Mouse (Mus musculus) adrenal gland, postnatal 25 days (tissue): ENCODE measurements at regions not wholly inside any gene's neighbourhood (a gene's known extent, or its start where the extent isn't known, plus 50 kb on each side); places are given as distances from the start of the nearest gene placed in this dataset.

ENCODE experiments used
- DNase-seq: peaks from one replicate; pipeline ENCODE4 v3.0.0; 2021; ENCODE audit warnings: mixed read lengths

- no peak for DNase-seq
These were observed 112.5 kb downstream of the Fam198b start for GRCm38 (mm10) chr3:79996803-79997202.

- DNase-seq: no peak
These were observed 118.0 kb downstream of the Fam198b start for GRCm38 (mm10) chr3:80002335-80002734.

GRCm38 (mm10) chr3:80003300-80004090 lies 119.2 kb downstream of the Fam198b start:
- DNase-seq: no peak

GRCm38 (mm10) chr3:80004556-80004955 lies 120.2 kb downstream of the Fam198b start:
- no peak for DNase-seq

GRCm38 (mm10) chr3:80004966-80005365 lies 120.6 kb downstream of the Fam198b start:
- no peak for DNase-seq

- DNase-seq: no peak
These were observed 121.0 kb downstream of the Fam198b start for GRCm38 (mm10) chr3:80005371-80005770.

GRCm38 (mm10) chr3:80006263-80006662 lies 121.9 kb downstream of the Fam198b start:
- DNase-seq: no peak

- DNase-seq: no peak
These were observed 122.7 kb downstream of the Fam198b start for GRCm38 (mm10) chr3:80007006-80007405.

GRCm38 (mm10) chr3:80009275-80009674 lies 124.9 kb downstream of the Fam198b start:
- DNase-seq: no peak

- no peak for DNase-seq
These were observed 141.5 kb downstream of the Fam198b start for GRCm38 (mm10) chr3:80025795-80026194.

GRCm38 (mm10) chr3:80033071-80033470 lies 148.7 kb downstream of the Fam198b start:
- DNase-seq: no peak

GRCm38 (mm10) chr3:80038553-80039129 lies 154.3 kb downstream of the Fam198b start:
- no peak for DNase-seq

GRCm38 (mm10) chr3:80042756-80043484 lies 158.6 kb downstream of the Fam198b start:
- no peak for DNase-seq

GRCm38 (mm10) chr3:80049495-80050225 lies 165.3 kb downstream of the Fam198b start:
- no peak for DNase-seq

- DNase-seq: no peak
These were observed 166.6 kb downstream of the Fam198b start for GRCm38 (mm10) chr3:80050920-80051319.

- peak; percentile 58 for DNase-seq
These were observed 167.6 kb downstream of the Fam198b start for GRCm38 (mm10) chr3:80051963-80052362.

GRCm38 (mm10) chr3:80052879-80053278 lies 168.5 kb downstream of the Fam198b start:
- peak; percentile 68 for DNase-seq

- DNase-seq: no peak
These were observed 169.1 kb downstream of the Fam198b start for GRCm38 (mm10) chr3:80053435-80053834.

- no peak for DNase-seq
These were observed 172.5 kb downstream of the Fam198b start for GRCm38 (mm10) chr3:80056636-80057350.

GRCm38 (mm10) chr3:80058722-80059121 lies 174.4 kb downstream of the Fam198b start:
- DNase-seq: peak; percentile 57

GRCm38 (mm10) chr3:80070726-80071125 lies 186.4 kb downstream of the Fam198b start:
- DNase-seq: peak; percentile 4
